10 mouse cellular contexts compared by ENCODE assay signal in genomic region chr2:93214192-93214591, GRCm38 (mm10). TPM values are rescaled to one million over a fixed set of nuclear protein-coding genes. Genes with fewer than 3 reads are reported as not detected.
DNase-seq lines count a peak whose midpoint lies in the region; ATAC-seq lines count a peak whose summit lies in the region.
"Had no signal": no experiment of that assay in that cellular context is flagged by ENCODE, and none has a peak within 500 bp of the region (broad histone marks: within the 10 kb centered on the region; RNA-seq: fewer than 3 reads in every experiment).

No protein-coding gene starts in this region.

- H3K4me3 ChIP-seq in midbrain, embryonic 13.5 days (replicated peaks), result no peak overlapping the region
- H3K4me3 ChIP-seq in midbrain, embryonic 14.5 days (replicated peaks; ENCODE audit: low read depth, low read length), result no peak overlapping the region
- no peak overlapping the region for H3K4me3 ChIP-seq in stomach, embryonic 15.5 days (replicated peaks)

- H3K27me3 ChIP-seq in midbrain, embryonic 13.5 days, result no peaks in the 10 kb centered on the region
- no peaks in the 10 kb centered on the region for H3K27me3 ChIP-seq in midbrain, embryonic 14.5 days (ENCODE audit: control insufficient read depth, insufficient read depth, low read length)
- no peaks in the 10 kb centered on the region for H3K27me3 ChIP-seq in stomach, embryonic 15.5 days (replicated peaks)

- no peak overlapping the region for H3K4me2 ChIP-seq in midbrain, embryonic 13.5 days (replicated peaks)
- no peak overlapping the region for H3K4me2 ChIP-seq in midbrain, embryonic 14.5 days (ENCODE audit: low read length)
- no peak overlapping the region for H3K4me2 ChIP-seq in stomach, embryonic 15.5 days

- DNase-seq in heart, adult 11 months, result peak; percentile 97
- DNase-seq in heart, postnatal 14 days, result no peak
- DNase-seq in midbrain, embryonic 14.5 days, result no peak
- no peak for DNase-seq in B cell, adult 2 months
- no peak for DNase-seq in right cerebral cortex, postnatal 36 days (ENCODE audit: low spot score in 2 of 2)
- DNase-seq: gastrocnemius, postnatal 14 days had no signal

- intact Hi-C loops in heart, postnatal 14 days (cut with DNase I), result no loop called here

- H3K4me1 ChIP-seq in midbrain, embryonic 13.5 days (replicated peaks), result peaks cover 16% of the 10 kb centered on the region
- peaks cover 10% of the 10 kb centered on the region; the same call in 1 of the 2 replicates for H3K4me1 ChIP-seq in midbrain, embryonic 14.5 days (ENCODE audit: control insufficient read depth, insufficient read depth, low read length)
- H3K4me1 ChIP-seq in stomach, embryonic 15.5 days, result peaks cover 19% of the 10 kb centered on the region

- H3K36me3 ChIP-seq in midbrain, embryonic 13.5 days, result peaks cover 26% of the 10 kb centered on the region
- H3K36me3 ChIP-seq in midbrain, embryonic 14.5 days (ENCODE audit: control insufficient read depth, insufficient read depth, low read length), result peaks cover 11% of the 10 kb centered on the region
- no peaks in the 10 kb centered on the region for H3K36me3 ChIP-seq in stomach, embryonic 15.5 days

- no peak for ATAC-seq in midbrain, embryonic 13.5 days
- ATAC-seq in midbrain, embryonic 14.5 days (ENCODE audit: low FRiP score, low TSS enrichment), result no peak
- ATAC-seq in inflammation-experienced regulatory T-cells, adult 6 months, result peak; percentile 85
- 0 out of 2 replicates have a peak, but pooled peaks have one; percentile 8 for ATAC-seq in stomach, embryonic 15.5 days (ENCODE audit: insufficient read depth, low FRiP score, low read depth)

- WGBS in midbrain, embryonic 13.5 days, result 84% methylated on average over 1 of the region's 1 CpGs
- WGBS in midbrain, embryonic 14.5 days, result 88% methylated on average over 1 of the region's 1 CpGs
- WGBS in stomach, embryonic 15.5 days, result 73% methylated on average over 1 of the region's 1 CpGs

- no peaks in the 10 kb centered on the region for H3K9me3 ChIP-seq in midbrain, embryonic 13.5 days
- H3K9me3 ChIP-seq in midbrain, embryonic 14.5 days (ENCODE audit: control insufficient read depth, low read length), result no peaks in the 10 kb centered on the region
- no peaks in the 10 kb centered on the region for H3K9me3 ChIP-seq in stomach, embryonic 15.5 days

- no peak overlapping the region for H3K27ac ChIP-seq in midbrain, embryonic 13.5 days
- no peak overlapping the region for H3K27ac ChIP-seq in midbrain, embryonic 14.5 days (replicated peaks; ENCODE audit: low read depth, low read length)
- no peak overlapping the region for H3K27ac ChIP-seq in stomach, embryonic 15.5 days
- H3K27ac ChIP-seq: macrophage had no signal

- H3K9ac ChIP-seq in midbrain, embryonic 13.5 days (replicated peaks), result 0 out of 2 replicates have a peak overlapping the region, but pooled peaks have one; percentile 7
- no peak overlapping the region for H3K9ac ChIP-seq in midbrain, embryonic 14.5 days (replicated peaks; ENCODE audit: low read length)
- no peak overlapping the region for H3K9ac ChIP-seq in stomach, embryonic 15.5 days

RNA-seq across cellular contexts. Expression of gene Trp53i11, which starts 26.8 kb away (rescaled TPM):
- total RNA-seq in heart, postnatal 14 days (2021), result 10 to 100 TPM; 67.8 to 68.8 TPM
- polyA plus RNA-seq in midbrain, embryonic 13.5 days (2015; fragmentation: Nextera tagmentation; extraction: Ambion mirVana), result 136 and 138 TPM in 2 replicates
- polyA plus RNA-seq in midbrain, embryonic 14.5 days (2014; fragmentation: Nextera tagmentation; extraction: Ambion mirVana), result 122 and 165 TPM in 2 replicates
- 10 to 100 TPM; 45.1 to 68.3 (median 47.4) TPM for polyA plus RNA-seq in inflammation-experienced regulatory T-cells, adult 6 months (2017; shearing (Covaris generic))
- polyA plus RNA-seq in stomach, embryonic 15.5 days (2015; fragmentation: Nextera tagmentation; extraction: Ambion mirVana), result 29.3 and 37.7 TPM in 2 replicates

Comparison
In these comparisons a context has a peak if more than half of its experiments do, and no peak if none do; other contexts are left out.
1. ATAC-seq: peak in inflammation-experienced regulatory T-cells, adult 6 months (single experiment) and stomach, embryonic 15.5 days (single experiment); none in midbrain, embryonic 13.5 days (single experiment) and midbrain, embryonic 14.5 days (single experiment).